Mouse (Mus musculus) midbrain, embryonic 14.5 days (tissue): Measurements from ENCODE around the gene Ppp1r12b. TPM values are rescaled to one million over a fixed set of nuclear protein-coding genes. Genes with fewer than 3 reads are reported as not detected.

Source experiments
- ATAC-seq: fragments of 200-750 bp; cut with Nextera tagmentation; 2 replicates; pipeline ENCODE4 v1.8.0; 2017; ENCODE audit warnings: moderate number of reproducible peaks, moderate library complexity; ENCODE audit not compliant: low FRiP score, low TSS enrichment
- DNase-seq: peaks from one replicate; pipeline ENCODE4 v3.0.0-alpha.2; 2015
- H3K27ac ChIP-seq: fragments of 300-500 bp; sonication (generic); replicated peaks from 2 replicates; pipeline ENCODE4 v1.5.1; 2014; ENCODE audit warnings: mild to moderate bottlenecking, low read depth, low read length, moderate library complexity
- H3K27me3 ChIP-seq: fragments of 300-500 bp; sonication (generic); 2 replicates; pipeline ENCODE4 v1.6.1; 2014; ENCODE audit warnings: low read length, control low read depth, mixed read lengths; ENCODE audit not compliant: control insufficient read depth, insufficient read depth
- H3K36me3 ChIP-seq: fragments of 300-500 bp; sonication (generic); 2 replicates; pipeline ENCODE4 v1.6.1; 2014; ENCODE audit warnings: low read length, control low read depth; ENCODE audit not compliant: control insufficient read depth, insufficient read depth
- H3K4me1 ChIP-seq: fragments of 300-500 bp; sonication (generic); 2 replicates; pipeline ENCODE4 v1.6.1; 2014; ENCODE audit warnings: mild to moderate bottlenecking, antibody characterized with exemption, low read length, control low read depth; ENCODE audit not compliant: control insufficient read depth, insufficient read depth
- H3K4me2 ChIP-seq: fragments of 300-500 bp; sonication (generic); 2 replicates; pipeline ENCODE4 v1.6.1; 2014; ENCODE audit warnings: mild to moderate bottlenecking, low read length, moderate library complexity
- H3K4me3 ChIP-seq: fragments of 300-500 bp; sonication (generic); replicated peaks from 2 replicates; pipeline ENCODE4 v1.5.1; 2014; ENCODE audit warnings: low read depth, low read length
- H3K9ac ChIP-seq: fragments of 300-500 bp; sonication (generic); replicated peaks from 2 replicates; pipeline ENCODE4 v1.6.1; 2014; ENCODE audit warnings: mild to moderate bottlenecking, low read length, moderate library complexity
- H3K9me3 ChIP-seq: fragments of 300-500 bp; sonication (generic); 2 replicates; pipeline ENCODE4 v1.6.1; 2016; ENCODE audit warnings: low read length, control low read depth, mixed read lengths; ENCODE audit not compliant: control insufficient read depth
- WGBS: fragments of 180-500 bp; shearing (Covaris S2); extraction: QIAGEN DNeasy Blood & Tissue Kit; methylation state at CpG from one replicate; pipeline ENCODE4 v1.1.7; 2014; 5-methylcytosine and 5-hydroxymethylcytosine counted together
- polyA plus RNA-seq: library from polyadenylated mRNA; unstranded; fragments of >200 nt; fragmentation: Nextera tagmentation; extraction: Ambion mirVana; gene quantifications from 2 replicates; pipeline ENCODE4 v1.2.1, GENCODE M21; 2014

The Ppp1r12b gene
- polyA plus RNA-seq, 1 experiment from 2014 or later: 14.5 TPM

DNA sequence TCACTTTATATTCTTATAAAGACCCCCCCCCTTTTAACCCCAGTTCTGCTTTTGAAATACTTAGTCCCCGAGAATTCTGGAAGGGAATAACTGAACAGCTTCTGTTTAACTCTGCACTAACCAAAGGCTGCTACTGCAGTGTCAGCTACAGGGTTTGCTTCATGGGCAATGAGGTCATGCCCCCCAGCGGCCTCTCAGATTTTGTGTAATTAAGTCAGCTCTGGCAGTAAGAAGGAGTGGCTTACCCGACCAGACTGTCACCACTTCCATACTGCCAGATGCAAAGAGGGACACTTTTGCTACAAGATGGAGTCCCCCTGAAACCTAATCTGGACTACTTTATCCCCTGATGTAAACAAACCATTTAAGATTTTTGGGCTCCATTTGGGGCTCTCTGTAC is 180.1 kb downstream of the Ppp1r12b start:
- no peak for DNase-seq
- WGBS: 40% methylated on average over 3 of the region's 3 CpGs
- no peaks in the 10 kb centered on the region for H3K4me1 ChIP-seq

DNA sequence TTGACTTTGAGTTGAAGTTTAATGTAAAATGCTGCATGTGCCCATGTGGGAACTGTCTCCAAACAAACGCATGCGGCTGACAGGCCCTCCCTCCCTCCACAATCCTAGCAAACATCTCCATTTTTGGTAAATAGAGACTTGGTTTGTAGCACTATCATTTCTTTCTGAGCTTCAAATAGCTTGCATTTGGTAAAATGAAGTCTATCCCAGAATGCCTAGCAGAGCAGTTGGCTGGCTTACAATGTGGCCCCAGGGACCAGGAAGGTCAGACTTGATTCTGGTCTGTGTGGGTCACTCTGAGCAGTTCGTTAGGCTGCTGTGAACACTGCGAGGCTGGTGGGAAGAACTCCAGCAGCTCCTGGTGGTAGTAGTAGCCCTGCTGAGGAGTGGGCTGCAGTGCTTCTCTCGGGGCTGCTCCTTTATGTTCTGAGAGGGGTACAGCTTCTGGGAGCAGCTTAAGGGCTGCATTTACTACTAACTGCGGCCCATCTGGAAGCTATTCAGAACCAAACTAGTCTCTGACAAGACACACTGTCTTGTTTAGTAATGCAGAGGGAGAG is 180.9 kb downstream of the Ppp1r12b start:
- ATAC-seq: no peak
- Histone ChIP-seq H3K4me3 (no peak overlapping the region), H3K9ac (no peak overlapping the region), H3K4me1 (no peaks in the 10 kb centered on the region), H3K36me3 (peaks cover 12% of the 10 kb centered on the region; the same call in 1 of the 2 replicates), H3K4me2 (no peak overlapping the region), H3K27me3 (no peaks in the 10 kb centered on the region), H3K9me3 (no peaks in the 10 kb centered on the region), H3K27ac (no peak overlapping the region)
- no peak for DNase-seq
- 62% methylated on average over 6 of the region's 6 CpGs for WGBS

More for the DNA sequence above, 180.1 kb downstream of the Ppp1r12b start:
- Histone ChIP-seq H3K27me3 (no peaks in the 10 kb centered on the region), H3K9me3 (no peaks in the 10 kb centered on the region), H3K4me2 (no peak overlapping the region), H3K4me3 (no peak overlapping the region), H3K36me3 (peaks cover 12% of the 10 kb centered on the region; the same call in 1 of the 2 replicates), H3K9ac (no peak overlapping the region), H3K27ac (no peak overlapping the region)
- ATAC-seq: no peak

DNA sequence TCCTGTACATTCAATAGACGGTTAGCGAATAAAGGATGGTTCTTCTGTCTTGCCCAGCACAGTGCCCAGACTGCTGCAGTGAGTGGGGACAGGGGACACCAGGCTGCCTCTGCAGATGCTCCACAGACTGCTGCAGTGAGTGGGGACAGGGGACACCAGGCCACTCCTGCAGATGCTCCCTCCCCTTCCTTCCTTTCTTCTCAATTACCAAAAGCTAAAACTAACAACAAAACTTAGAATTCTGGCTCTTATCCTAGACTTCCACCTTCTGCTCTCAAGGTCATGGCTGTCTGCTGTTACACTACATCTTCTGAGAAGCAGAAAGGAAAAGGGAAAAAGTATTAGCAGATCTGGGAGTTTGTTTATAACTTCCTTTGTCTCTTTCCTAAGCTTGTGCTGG is 181.5 kb downstream of the Ppp1r12b start:
- WGBS: 34% methylated on average over 2 of the region's 2 CpGs
- ATAC-seq (no peak), DNase-seq (no peak)
- peaks cover 12% of the 10 kb centered on the region; the same call in 1 of the 2 replicates for H3K36me3 ChIP-seq
- no peaks in the 10 kb centered on the region for H3K27me3 ChIP-seq
- H3K9ac ChIP-seq: no peak overlapping the region
- H3K27ac ChIP-seq: no peak overlapping the region
- H3K4me2 ChIP-seq: no peak overlapping the region
- no peak overlapping the region for H3K4me3 ChIP-seq
- H3K4me1 ChIP-seq: no peaks in the 10 kb centered on the region
- H3K9me3 ChIP-seq: no peaks in the 10 kb centered on the region

DNA sequence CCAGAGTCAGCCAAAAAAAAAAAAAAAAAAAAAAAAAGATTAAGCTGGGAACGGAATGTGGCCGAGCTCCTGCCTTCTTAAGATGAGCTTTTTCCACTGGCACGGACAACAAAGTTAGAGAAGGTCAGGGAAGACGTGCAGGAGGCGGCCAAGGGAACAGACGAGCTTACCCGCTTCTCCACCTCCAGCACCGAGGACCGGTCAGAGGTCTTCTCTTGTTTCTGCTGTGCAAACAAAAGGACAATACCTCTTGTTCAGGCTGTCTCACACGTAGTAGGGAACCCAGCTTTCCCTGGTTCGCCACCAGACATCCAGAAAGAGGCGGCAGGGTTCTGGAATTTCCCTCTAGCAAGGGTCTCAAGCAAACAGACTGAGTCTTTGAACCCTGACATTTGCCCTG is 182.5 kb downstream of the Ppp1r12b start:
- Histone ChIP-seq H3K9ac (no peak overlapping the region), H3K4me1 (no peaks in the 10 kb centered on the region), H3K27ac (no peak overlapping the region), H3K36me3 (peaks cover 12% of the 10 kb centered on the region), H3K4me2 (no peak overlapping the region), H3K4me3 (no peak overlapping the region), H3K9me3 (no peaks in the 10 kb centered on the region), H3K27me3 (no peaks in the 10 kb centered on the region)
- ATAC-seq (no peak), DNase-seq (no peak)
- 33% methylated on average over 12 of the region's 12 CpGs for WGBS

DNA sequence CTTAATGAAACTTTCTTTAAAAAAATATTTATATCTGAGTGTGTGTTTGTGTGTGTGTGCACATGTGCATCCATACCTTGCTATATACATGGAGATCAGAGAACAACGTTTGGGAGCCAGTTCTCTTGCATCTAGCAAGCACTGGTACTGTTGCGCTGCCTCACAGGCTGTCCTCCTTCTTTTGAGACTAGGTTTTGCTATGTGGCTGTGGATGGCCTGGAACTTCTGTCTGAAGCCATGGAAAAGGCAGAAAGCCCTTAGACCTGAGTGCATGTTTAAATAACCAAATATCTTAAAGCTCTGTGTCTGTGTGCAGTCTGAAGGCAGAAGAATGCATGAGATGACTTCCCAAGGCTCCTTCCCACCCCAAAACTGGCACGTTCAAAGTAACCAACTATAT is 182.9 kb downstream of the Ppp1r12b start:
- Histone ChIP-seq H3K36me3 (peaks cover 13% of the 10 kb centered on the region), H3K27ac (no peak overlapping the region), H3K4me3 (no peak overlapping the region), H3K4me1 (no peaks in the 10 kb centered on the region), H3K9ac (no peak overlapping the region), H3K9me3 (no peaks in the 10 kb centered on the region), H3K4me2 (no peak overlapping the region), H3K27me3 (no peaks in the 10 kb centered on the region)
- ATAC-seq (no peak), DNase-seq (no peak)
- 85% methylated on average over 3 of the region's 3 CpGs for WGBS

DNA sequence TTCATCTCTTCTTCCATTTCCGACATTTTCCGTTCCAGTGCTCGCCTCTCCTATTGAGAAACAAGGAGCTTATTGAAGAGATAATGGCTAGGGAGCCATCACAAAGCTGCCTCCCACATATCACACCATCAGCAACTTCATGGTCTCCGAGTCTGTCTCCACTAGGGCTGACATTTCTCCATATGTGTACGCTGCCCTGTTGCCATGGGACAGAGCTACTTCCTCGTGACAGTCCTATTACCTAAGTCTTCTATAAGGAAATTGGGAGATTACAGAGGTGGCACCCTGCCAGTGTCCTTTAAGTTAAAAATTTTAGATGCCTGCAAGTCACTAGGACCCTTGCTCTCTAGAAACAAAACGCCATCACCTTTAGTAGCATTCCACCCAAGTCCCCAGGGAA is 183.7 kb downstream of the Ppp1r12b start:
- no peak for ATAC-seq
- H3K4me2 ChIP-seq: no peak overlapping the region
- no peak overlapping the region for H3K27ac ChIP-seq
- H3K4me1 ChIP-seq: no peaks in the 10 kb centered on the region
- H3K9ac ChIP-seq: no peak overlapping the region
- peaks cover 16% of the 10 kb centered on the region for H3K36me3 ChIP-seq
- no peaks in the 10 kb centered on the region for H3K9me3 ChIP-seq
- H3K27me3 ChIP-seq: no peaks in the 10 kb centered on the region
- 83% methylated on average over 7 of the region's 7 CpGs for WGBS
- no peak for DNase-seq
- no peak overlapping the region for H3K4me3 ChIP-seq

DNA sequence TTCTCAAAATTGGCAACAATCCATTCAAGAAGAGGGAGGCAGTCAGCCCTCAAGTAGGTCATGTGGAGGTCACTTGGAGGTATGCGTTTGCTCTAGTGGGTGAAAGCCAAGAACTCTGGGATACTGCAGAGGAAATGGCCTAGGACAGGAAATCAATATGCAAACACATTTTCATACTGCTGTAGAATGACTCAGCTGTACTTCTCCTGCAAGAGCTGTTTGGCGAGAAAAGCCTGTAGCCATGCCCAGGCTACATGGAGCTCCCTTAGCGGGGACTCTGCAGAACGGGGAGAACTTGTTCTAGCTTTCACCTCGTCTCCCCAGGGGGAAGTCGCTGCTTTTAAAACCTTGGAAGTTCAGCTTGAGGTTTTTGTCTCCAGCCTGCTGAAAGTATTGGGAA is 184.4 kb downstream of the Ppp1r12b start:
- Histone ChIP-seq H3K9me3 (no peaks in the 10 kb centered on the region), H3K4me3 (no peak overlapping the region), H3K4me2 (no peak overlapping the region), H3K27me3 (no peaks in the 10 kb centered on the region), H3K27ac (no peak overlapping the region), H3K9ac (no peak overlapping the region), H3K36me3 (peaks cover 14% of the 10 kb centered on the region), H3K4me1 (no peaks in the 10 kb centered on the region)
- DNase-seq (no peak), ATAC-seq (no peak)
- 84% methylated on average over 6 of the region's 6 CpGs for WGBS

DNA sequence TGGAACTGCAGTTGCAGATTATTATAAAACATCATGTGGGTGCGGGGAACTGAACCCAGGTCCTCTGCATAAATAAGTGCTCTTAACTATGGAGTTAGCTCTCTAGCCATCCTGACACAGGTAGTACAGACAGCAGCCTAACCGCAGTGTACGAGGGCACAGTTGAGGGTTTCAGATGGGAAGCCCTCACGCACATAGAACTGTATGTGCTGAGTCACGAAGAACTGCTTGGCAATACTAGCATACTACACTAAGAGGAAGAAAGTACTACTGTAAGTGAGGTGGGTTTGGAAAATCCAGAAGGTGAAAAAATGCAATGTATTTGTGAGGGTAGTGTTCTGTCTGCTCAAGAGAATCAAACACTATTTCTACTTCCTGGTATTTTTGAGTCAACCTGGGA is 185.4 kb downstream of the Ppp1r12b start:
- no peak overlapping the region for H3K4me3 ChIP-seq
- ATAC-seq (no peak), DNase-seq (no peak)
- no peak overlapping the region for H3K9ac ChIP-seq
- no peaks in the 10 kb centered on the region for H3K27me3 ChIP-seq
- no peak overlapping the region for H3K4me2 ChIP-seq
- WGBS: 98% methylated on average over 5 of the region's 5 CpGs
- H3K27ac ChIP-seq: no peak overlapping the region
- H3K9me3 ChIP-seq: no peaks in the 10 kb centered on the region
- peaks cover 14% of the 10 kb centered on the region for H3K36me3 ChIP-seq
- no peaks in the 10 kb centered on the region for H3K4me1 ChIP-seq

DNA sequence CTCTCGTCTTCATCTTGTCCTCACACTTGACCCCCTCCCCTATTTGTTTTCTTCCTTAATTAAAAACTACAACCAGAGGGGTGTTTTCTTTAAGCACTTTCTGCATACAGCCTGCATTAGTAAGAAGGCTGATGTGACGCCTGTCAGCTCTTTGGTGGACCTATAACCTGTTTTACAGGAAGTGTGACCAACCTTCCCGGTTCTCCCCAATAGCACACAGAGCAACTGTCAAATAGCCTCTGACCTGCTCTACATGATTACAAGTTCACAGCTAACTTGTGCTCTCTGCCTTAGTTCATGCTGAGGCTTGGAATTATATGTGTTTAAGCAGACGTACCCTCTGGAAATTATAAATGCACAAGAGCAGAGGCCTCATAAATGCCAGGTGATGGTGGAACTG is 189.3 kb downstream of the Ppp1r12b start:
- Histone ChIP-seq H3K4me2 (no peak overlapping the region), H3K9me3 (no peaks in the 10 kb centered on the region), H3K27me3 (no peaks in the 10 kb centered on the region), H3K27ac (no peak overlapping the region), H3K4me1 (no peaks in the 10 kb centered on the region), H3K36me3 (peaks cover 6% of the 10 kb centered on the region; the same call in 1 of the 2 replicates), H3K4me3 (no peak overlapping the region), H3K9ac (no peak overlapping the region)
- WGBS: 86% methylated on average over 4 of the region's 4 CpGs
- DNase-seq: no peak
- ATAC-seq: no peak
